Mouse (Mus musculus) R1 (cell line): ENCODE results near the gene Gm9195.

Source experiments
- DNase-seq: peaks from one replicate; pipeline ENCODE4 v3.0.0-alpha.2; 2018; ENCODE audit warnings: low read depth, low spot score

Gm9195 gene

DNA sequence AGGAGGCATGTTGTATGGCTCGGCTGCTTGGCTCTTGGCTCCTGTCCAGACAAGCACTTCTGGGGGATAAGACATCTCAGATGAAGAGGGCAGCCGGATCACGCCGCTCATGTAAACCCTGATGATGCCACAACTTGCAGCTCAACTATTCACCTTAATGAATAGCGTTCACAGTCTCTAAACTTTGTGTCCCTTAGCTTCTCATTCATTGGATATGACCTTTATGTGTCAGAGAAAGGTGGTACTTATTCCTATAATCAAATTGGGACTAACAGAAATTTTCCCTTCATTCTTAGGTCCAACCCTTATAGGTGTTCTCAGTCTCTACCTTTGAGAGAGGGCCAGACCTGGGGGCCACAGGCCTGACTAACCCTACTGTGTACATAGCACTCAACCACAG is at the start of gene Gm9195:
Gene Gm9195 (minus strand): TSS at position 101 of the 400 bp plus-strand sequence.
- no peak for DNase-seq

DNA sequence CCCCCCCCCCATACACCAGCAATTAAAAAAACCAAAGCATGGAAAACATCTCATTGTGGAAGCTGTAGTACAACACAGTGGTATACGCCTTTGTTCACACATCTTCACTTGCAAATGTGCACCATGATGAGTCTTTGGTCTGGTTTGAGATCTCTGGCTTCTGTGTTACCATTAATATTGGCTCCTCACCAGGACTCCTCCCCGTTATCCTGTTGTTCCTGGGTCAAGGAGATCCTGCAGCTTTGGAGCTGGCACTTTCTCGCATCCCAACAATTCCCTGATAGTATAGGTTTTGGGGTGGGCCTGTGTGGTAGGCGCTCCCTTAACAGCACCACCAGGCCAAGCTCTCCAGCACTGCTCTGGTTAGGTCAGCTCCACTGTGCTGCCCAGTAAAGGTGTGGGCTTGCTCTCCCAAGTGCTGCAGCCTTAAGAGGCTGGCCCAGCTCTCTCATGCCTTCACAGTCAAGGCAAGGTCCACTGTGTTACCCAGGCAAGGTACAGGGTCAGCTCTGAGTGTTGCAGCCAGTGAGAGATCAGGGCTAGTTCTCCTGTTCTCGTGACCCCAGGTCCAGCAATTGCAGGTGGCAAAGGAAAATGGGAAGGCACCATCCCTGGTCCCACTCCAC is 44.9 kb upstream of the Gm9195 start:
- DNase-seq = no peak

DNA sequence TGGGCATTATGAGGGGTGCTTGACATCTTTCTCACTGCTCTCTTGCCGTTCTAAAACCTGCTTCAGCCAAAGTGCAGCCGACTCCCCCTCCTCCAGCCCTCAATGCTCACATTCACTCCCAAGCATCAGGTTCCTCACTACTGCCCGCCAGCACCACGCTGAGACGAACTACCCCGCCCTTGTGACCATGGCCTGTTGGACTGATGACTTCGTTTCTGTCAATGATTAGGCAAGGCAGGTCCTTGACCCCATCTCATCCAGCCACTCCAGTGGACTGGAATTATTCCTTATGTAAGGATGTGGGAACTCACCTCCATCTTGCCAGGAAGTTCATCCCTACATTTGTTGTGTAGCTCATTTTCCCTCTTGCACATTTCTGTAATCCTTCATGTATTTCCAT is 42.2 kb upstream of the Gm9195 start:
- DNase-seq = no peak

DNA sequence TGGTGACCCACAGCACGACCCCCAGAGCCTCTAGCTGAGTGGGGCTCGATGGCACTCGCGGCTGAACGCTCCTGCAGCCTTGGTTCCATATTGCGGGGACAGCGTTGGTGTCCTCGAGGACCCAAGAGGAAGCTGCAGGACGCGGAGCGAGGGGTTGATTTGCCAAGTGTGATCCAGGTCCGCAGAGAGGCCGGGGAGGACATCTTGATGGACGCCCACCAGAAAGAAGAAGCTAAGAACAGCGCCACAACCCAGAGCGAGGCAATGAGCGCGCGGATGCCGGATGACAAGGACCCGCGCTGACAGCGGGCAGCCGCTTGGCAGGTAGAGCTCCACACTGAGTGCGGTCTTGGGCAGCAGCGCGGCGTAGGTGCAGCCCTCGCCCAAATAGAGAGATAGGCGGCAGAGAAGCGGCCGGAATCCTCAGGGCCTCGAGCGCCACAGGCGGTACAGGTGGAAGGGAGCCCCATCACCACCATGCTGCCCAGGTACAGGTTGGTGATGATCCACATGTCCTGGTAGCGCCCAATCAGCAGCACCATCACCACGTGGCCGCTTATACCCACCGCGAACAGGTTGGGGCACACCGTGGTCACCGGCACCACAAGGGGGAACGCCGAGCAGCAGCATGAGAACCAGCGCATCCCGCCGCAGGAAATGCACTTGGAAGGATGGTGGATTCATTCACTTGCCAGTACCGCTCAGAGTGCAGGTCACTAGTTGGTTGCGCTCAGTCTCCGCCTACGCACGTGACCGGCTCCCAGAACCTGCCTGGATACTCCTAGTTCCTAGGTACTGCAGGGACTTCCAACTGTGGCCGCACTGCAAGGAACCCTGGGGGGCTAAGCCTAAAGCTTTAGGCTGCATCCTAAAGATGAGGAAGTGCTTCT is 40.6 kb upstream of the Gm9195 start:
- DNase-seq = peak; percentile 64

DNA sequence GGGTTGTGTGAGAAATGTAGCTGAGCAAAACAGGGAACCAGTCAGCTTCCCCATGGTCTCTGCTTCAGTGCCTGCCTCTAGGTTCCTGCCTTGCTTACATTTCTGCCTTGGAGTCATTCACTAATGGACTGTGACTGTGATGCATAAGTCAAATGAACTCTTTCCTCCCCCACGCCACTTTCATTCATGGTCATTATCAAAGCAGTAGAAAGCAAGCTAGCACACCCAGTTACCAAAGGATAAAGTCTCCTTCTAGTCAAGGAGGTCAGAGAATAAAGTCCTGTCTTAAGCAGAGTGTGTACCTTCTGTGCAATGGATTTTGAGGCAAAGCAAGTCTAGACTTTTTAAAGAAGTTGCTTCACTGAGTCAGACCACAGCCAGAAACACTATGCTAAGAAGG is 35.5 kb upstream of the Gm9195 start:
- DNase-seq = no peak

DNA sequence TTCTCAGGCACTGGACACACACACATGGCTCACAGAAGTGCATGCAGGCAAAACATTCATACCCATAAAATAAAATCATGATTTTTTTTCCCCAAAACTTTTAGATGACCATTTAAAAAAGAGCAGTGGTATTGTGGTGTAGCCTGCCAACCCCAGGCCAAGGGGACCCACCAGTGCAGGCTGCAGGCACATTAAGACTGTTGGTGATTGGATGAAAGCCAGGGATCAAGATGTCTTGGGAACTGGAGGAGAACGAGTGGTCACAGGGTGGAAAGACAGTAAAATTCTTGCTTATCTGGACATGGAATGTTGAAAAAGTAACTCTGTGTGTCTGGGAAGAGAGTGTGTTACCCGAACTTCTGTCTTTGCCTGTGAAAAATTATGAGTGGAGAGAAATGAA is 27.9 kb upstream of the Gm9195 start:
- no peak for DNase-seq

DNA sequence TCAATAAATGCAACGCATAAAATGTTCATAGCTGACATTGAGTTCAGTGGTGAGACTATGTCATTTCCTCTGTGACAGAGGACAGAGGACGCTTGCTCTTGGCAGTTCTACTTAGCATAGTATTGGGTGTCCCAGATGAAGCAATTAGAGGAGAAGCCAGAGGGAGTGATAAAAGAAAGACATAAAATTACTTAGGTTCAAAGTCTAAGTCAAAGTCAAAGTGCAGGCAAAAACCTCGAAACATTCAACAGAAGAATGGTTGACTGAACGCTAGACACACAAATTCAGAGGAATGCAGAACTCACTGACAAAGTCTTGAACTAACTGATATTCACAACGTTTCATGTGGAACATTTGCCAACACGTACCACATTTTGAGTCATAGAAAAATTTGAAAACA is 27.1 kb upstream of the Gm9195 start:
- DNase-seq = no peak

DNA sequence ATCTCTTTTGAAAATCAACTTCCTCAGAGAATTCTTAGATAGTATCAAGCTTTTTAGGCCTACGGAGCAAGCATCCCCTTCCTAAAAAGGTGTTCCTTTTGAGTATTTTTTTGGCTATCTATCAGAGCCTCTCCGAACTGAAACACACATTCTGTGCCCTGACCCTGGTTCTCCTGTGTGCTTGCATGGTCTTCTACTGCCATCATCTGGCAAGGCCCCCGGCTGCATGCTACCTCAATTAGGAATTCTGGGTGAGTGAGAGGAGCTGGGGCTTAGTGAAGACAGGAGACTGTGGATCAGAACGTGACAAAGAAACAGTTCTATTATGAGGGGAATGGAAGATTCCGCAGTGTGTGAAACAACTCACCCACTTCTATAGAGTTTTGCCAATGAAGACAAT is 24.7 kb upstream of the Gm9195 start:
- DNase-seq = peak; percentile 63

DNA sequence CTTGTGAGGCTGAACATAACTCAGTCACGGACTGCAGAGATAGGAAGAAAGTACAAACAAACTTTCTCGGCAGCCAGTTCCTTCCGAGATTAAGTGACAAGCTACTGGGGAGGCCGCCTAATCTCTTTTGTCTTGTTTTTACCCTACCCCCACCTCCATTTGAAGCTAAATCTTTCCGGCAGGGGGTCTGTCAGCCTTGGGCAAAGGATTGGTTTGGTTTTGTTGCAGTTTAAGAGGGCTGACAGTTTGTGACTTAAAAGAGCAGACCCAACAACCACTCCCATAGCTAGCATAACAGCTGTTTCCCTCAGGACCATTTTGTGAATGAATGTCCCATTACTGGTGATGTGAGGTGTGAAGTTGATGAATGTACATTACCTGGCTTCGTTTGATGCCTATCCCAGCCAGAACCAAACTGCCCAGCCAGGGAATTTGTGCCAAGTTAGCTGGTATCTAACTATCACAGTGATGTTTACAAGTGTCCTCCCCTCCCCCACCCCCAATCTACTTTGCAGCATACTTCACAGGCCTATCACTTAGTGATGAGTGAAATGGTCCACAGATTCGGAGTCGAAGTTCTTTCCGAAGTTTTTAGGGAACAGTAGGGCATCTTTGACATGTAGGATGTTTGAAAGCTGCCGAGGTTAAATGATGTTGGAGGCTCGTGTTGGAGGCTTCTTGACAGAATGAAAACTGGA is 15.2 kb upstream of the Gm9195 start:
- DNase-seq = peak; percentile 94

DNA sequence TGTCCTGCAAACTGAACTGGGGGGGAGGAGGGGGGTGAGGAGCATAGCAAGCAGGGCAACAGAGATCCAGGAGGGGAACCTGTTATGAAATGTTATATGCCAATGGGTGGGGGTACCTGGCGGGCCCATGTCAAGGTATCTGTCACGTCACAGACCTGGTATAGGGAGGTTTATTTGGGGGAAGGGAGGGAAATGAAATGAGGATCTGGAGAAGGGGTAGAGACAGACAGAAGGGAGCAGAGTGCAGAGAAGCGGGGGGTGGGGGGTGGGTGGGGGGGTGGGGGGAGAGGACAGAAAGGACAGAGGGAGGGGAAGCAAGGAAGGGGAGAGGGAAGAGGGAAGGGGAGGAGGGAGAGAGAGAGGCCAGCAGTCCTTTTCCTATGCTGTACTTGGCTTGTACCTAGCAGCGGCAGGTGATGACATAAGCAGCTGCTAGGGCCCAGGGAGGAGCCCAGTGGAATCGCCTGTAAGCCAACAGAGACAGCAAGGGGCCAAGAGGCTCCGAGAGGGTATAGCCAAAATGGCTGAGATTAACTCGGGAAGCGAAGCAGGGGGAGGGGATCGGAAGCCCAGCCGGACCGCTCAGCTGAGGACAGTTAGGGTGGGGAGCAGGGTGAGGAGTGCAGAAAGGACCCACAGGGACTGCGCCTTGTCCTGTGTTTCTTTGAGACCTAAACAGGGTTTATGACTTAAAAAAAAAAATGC is 14.5 kb upstream of the Gm9195 start:
- peak; percentile 77 for DNase-seq

DNA sequence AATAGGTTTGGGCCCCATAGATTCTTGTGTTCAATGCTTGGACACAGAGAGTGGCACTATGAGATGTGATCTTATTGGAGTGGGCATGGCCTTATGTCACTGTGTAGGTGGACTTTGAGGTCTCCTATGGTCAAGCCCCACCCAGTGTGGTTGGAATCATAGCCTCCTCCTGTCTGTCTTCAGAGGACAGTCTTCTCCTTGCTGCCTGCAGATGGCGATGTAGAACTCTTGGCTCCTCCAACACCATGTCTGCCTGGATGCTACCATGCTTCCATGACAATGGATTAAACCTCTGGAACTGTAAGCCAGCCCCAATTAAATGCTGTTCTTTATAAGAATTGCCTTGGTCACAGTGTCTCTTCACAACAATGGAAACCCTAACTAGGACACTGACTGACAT is 13.3 kb upstream of the Gm9195 start:
- peak; percentile 74 for DNase-seq

DNA sequence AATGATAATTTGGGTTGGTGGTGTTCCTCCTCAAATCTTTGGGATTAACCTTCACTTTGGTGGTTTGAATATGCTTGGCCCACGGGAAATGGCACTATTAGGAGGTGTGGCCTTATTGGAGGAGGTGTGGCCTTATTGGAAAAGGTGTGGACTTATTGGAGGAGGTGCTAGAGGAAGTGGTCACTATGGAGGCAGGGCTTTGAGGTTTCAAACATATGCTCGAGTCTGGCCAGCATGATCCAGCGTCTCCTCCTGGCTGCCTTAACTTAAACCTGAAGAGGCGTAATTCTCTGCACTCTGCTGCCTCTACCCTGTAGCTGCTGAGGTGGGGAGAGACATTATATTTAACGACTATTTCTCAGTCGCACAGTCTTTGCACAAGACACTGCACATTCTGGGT is 11.6 kb upstream of the Gm9195 start:
- peak; percentile 80 for DNase-seq

DNA sequence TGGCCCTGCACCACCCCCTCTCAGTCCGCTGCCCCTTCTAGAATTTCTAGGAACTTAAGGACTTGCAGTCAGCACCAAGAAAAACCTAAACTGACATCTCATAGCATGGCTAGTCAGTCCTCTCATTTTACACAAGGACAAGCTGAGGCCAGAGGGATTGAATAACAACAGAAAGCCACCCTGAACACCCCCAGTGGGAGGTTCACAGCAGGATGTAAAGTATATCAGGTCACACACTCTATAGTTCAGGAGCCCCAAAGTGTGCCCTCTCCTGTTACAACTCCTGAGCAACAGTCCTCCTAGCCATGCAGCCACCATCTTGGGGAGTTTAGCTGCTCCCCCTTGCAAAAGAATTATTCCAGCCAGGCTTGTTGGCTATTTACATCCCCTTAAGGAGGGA is 2.1 kb upstream of the Gm9195 start:
- no peak for DNase-seq

DNA sequence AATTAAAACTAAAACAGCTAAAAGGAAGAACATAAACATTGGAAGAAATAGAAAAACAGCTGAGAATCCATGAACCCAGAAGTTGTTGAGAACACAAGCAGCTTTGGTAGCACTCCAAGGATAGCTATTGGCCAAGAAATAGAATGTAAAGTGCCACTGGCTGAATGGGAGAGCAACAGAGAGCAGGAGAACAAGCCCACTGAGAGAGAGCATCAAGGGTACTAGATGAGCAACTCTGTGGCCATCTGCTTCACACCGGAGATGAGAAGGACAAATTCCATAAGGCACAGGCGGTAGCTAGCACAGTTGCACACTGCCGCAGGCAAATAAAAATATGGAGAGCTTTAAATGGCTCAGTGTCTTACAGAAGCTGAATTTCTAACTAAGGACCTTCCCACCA is 1.3 kb downstream of the Gm9195 start:
- no peak for DNase-seq

DNA sequence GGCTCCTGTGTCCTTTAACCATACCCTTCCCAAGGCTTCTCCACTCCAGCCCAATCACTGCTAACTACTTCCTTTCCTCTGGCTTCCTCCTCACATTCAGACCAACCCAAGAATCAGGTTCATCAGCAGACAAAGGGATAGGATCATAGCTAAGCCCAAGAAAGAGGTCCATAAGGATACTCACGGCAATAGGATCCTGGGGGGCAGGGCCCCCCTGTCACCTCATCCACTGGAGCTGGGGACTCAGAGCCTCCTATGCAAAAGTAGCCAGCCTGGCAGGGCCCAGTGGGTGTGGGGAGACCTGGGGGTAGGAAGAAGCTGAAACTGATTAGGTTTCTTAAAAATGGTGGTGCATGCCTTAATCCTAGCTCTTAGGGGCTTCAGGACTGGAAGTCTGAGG is 17.1 kb downstream of the Gm9195 start:
- no peak for DNase-seq

DNA sequence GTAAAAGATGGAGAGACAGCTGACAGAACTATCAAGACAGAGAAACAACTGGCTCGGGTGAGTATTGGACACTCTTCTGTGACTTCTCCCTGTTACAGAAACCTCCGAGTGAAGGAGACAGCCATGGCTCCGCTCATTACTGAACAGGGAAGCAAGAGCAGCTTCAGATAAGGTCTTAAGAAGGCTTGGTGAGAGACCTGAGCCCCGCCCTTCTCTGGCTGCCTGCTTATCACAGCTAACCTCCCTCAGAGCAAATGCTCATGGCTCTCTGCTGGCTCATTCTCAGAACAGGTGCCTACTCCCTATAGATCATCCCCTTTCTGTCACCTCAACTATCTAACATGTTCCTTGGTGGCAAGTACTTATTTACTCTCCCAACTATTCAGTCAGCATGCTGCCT is 23.2 kb downstream of the Gm9195 start:
- DNase-seq = no peak

DNA sequence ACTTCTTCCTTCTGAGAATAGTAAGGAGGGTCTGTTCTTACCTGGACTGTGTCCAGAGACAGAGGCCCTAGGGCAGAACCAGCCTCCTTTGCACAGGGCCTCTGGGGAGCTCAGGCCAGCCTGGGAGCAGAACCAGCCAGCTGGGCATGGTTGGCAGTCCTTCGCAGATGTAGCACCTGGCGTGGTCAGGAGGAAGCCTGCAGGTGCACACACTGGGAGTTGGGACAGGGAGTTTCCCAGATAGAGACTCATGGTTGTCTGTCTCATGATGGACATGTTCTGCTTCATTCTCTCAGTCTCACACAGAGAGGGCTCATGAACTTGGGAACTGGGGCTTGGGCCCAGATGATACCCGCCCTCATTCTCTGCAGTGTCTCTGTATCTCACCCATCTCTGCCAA is 25.3 kb downstream of the Gm9195 start:
- no peak for DNase-seq

DNA sequence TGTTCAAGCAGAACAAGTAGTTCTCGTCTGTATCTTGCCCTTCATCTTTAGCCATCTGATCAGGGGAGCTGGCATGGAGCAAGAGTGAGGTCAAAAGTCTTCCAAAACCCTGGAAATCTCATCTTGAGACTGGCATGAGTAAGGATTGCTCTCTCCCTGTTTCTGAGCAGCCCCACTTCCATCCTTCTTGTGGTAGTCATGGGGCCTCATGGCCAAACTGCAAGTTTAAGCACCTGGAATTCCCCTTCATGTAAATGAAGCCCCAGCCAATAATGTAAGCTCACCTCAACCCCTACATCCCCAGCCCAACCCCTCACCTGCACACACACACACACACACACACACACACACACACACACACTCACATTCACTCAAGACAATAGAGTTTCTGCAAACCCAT is 30.0 kb downstream of the Gm9195 start:
- DNase-seq = no peak

DNA sequence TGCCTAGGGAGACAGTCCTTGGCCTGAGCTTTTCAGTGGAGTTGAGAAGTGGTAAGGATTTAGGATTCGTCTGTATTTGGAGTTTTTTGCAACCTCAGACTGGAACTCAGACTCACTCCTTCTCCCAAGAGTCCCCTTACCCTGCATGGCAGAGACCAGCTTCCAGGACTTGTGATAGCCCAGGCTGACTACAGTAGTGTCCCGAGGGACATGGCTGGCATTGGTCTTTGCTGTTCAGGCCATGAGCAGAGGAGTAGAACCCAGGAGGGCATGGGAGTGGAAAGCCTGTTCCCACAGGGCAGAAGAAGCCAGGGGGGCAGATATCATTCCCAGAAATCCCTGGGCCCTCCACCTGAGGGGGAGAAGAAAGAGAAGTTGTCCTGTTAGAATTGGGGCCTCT is 31.3 kb downstream of the Gm9195 start:
- DNase-seq = no peak

DNA sequence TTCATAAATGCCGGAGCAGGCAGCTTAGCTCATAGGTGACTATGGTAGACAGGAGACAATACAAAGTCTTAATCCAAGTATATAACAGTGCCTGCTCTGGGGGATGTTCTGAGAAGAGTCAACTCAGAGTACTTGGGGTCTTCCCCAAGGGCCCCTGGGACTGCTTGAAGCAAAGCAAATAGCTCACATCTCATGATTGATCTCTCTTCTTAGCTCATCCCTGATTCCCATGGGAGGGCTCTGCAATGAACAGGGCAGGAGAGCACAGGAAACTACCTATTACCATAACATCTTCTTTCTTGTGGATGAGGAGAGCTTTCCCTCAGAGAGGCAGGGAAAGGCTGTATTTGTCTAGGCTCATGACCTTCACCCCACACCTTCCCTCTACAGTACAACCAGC is 32.7 kb downstream of the Gm9195 start:
- no peak for DNase-seq

DNA sequence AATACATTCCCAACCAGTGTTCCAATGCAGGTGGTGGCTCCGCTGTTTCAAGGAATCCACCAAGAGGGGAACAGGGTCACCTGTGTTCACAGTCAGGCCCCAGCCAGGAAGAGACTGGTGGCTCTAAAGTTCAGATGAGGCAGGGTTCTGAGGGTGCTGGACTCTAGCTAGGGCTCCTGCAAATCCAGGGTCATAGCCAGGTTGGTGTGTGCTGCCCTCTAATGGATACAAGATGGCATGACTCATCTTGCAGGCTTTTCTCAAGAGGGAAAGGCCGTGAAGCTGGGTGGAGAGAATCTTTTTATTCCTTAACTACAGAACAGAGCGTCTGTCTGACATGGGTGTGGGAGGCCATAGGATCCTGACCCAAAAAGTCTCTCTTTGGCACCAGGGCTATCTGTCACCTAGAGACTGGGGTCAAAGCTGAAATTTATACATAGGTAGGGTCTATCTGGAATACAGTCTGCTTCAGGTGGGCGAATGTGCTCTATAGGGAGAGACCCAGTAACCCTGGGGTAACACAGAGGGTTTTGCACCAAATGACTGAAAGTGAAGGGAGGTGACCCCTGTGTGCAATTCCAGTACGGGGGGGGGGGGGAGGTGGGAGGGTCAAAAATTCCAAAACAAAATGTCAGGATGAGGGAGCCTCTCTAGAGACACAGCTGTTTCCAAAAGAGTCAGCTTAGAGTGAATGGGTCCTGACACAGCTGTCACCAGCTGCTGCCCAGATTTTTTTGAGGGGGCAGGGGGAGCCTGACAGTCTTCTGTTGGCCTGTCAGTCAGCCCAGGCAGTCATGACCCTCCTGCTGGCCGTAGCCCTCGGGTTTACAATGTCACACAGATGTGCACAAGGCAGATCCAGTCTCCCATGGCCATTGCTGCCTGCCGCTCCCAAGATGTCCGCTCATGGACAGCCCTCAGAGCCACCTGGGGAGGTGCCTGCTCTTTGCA is 44.2 kb downstream of the Gm9195 start:
- peak; percentile 68 for DNase-seq
